Mouse (Mus musculus): ENCODE measurements around the gene 1700001K19Rik. TPM values are rescaled to one million over a fixed set of nuclear protein-coding genes. Genes with fewer than 3 reads are reported as not detected.
"Not testable (repeated sequence)": the region's sequence is repeated elsewhere in the genome, so short reads cannot be mapped to it uniquely, and the experiment has no call there.

Gene 1700001K19Rik
- not detected for total RNA-seq (2021)

GRCm38 (mm10) chr12:110682561-110683299 is at the start of gene 1700001K19Rik:
Gene 1700001K19Rik, minus strand, starts transcription at chr12:110682619.
- DNase-seq (ENCODE audit: low spot score in 2 of 2), result no peak
- intact Hi-C loops (cut with DNase I), result no loop called here

- DNase-seq (ENCODE audit: low spot score in 2 of 2), result no peak
- intact Hi-C loops (cut with DNase I), result no loop called here
These were observed 44.0 kb upstream of the 1700001K19Rik start for GRCm38 (mm10) chr12:110726428-110726827.

GRCm38 (mm10) chr12:110725489-110725888 is 43.1 kb upstream of the 1700001K19Rik start:
- intact Hi-C loops (cut with DNase I), result no loop called here
- DNase-seq (ENCODE audit: low spot score in 2 of 2), result no peak

- no peak for DNase-seq (ENCODE audit: low spot score in 2 of 2)
- intact Hi-C loops (cut with DNase I), result no loop called here
These were observed 42.6 kb upstream of the 1700001K19Rik start for GRCm38 (mm10) chr12:110725051-110725450.

GRCm38 (mm10) chr12:110716004-110716403 is 33.6 kb upstream of the 1700001K19Rik start:
- no peak for DNase-seq (ENCODE audit: low spot score in 2 of 2)
- intact Hi-C loops (cut with DNase I), result no loop called here

- intact Hi-C loops (cut with DNase I), result no loop called here
- no peak for DNase-seq (ENCODE audit: low spot score in 2 of 2)
These were observed 31.8 kb upstream of the 1700001K19Rik start for GRCm38 (mm10) chr12:110714215-110714614.

- intact Hi-C loops (cut with DNase I), result no loop called here
These were observed 31.4 kb upstream of the 1700001K19Rik start for GRCm38 (mm10) chr12:110713784-110714183.

GRCm38 (mm10) chr12:110711270-110711669 is 28.9 kb upstream of the 1700001K19Rik start:
- intact Hi-C loops (cut with DNase I), result no loop called here
- DNase-seq (ENCODE audit: low spot score in 2 of 2), result no peak

More at GRCm38 (mm10) chr12:110713784-110714183, 31.4 kb upstream of the 1700001K19Rik start:
- DNase-seq (ENCODE audit: low spot score in 2 of 2), result no peak

- DNase-seq (ENCODE audit: low spot score in 2 of 2), result no peak
- intact Hi-C loops (cut with DNase I), result no loop called here
These were observed 25.0 kb upstream of the 1700001K19Rik start for GRCm38 (mm10) chr12:110707451-110707850.

GRCm38 (mm10) chr12:110706337-110707231 is 24.2 kb upstream of the 1700001K19Rik start:
- DNase-seq (ENCODE audit: low spot score in 2 of 2), result no peak
- intact Hi-C loops (cut with DNase I), result no loop called here

- intact Hi-C loops (cut with DNase I), result not testable (repeated sequence)
These were observed 23.0 kb upstream of the 1700001K19Rik start for GRCm38 (mm10) chr12:110705419-110705818.

GRCm38 (mm10) chr12:110703682-110704081 is 21.3 kb upstream of the 1700001K19Rik start:
- DNase-seq (ENCODE audit: low spot score in 2 of 2), result no peak
- intact Hi-C loops (cut with DNase I), result loop anchor here (2.0 kb wide), 2 partner anchors 105 to 285 kb away; no protein-coding TSS in a partner anchor

More at GRCm38 (mm10) chr12:110705419-110705818, 23.0 kb upstream of the 1700001K19Rik start:
- DNase-seq (ENCODE audit: low spot score in 2 of 2), result not testable (repeated sequence)

GRCm38 (mm10) chr12:110703008-110703471 is 20.6 kb upstream of the 1700001K19Rik start:
- intact Hi-C loops (cut with DNase I), result loop anchor here (2.0 kb wide), 2 partner anchors 104 to 284 kb away; no protein-coding TSS in a partner anchor

GRCm38 (mm10) chr12:110702556-110702955 is 20.1 kb upstream of the 1700001K19Rik start, which contains the start of gene Hsp90aa1:
Gene Hsp90aa1, minus strand, starts transcription at chr12:110702728.
- intact Hi-C loops (cut with DNase I), result loop anchor here (2.0 kb wide), 2 partner anchors 104 to 284 kb away; no protein-coding TSS in a partner anchor
- no peak for DNase-seq (ENCODE audit: low spot score in 2 of 2)

More at GRCm38 (mm10) chr12:110703008-110703471, 20.6 kb upstream of the 1700001K19Rik start:
- peak; percentile 71 to 81 for DNase-seq (ENCODE audit: low spot score in 2 of 2)

GRCm38 (mm10) chr12:110701363-110701762 is 18.9 kb upstream of the 1700001K19Rik start:
- DNase-seq (ENCODE audit: low spot score in 2 of 2); intact Hi-C loops (cut with DNase I): not testable (repeated sequence)

- DNase-seq (ENCODE audit: low spot score in 2 of 2), result no peak
- intact Hi-C loops (cut with DNase I), result no loop called here
These were observed 18.3 kb upstream of the 1700001K19Rik start for GRCm38 (mm10) chr12:110700730-110701129.

- intact Hi-C loops (cut with DNase I), result loop anchor here (5.0 kb wide), 1 partner anchor 143 kb away; the partner anchor contains the start of gene Mok
- DNase-seq (ENCODE audit: low spot score in 2 of 2), result no peak
These were observed 16.7 kb upstream of the 1700001K19Rik start for GRCm38 (mm10) chr12:110699171-110699547.

- intact Hi-C loops (cut with DNase I), result loop anchor here (5.0 kb wide), 1 partner anchor 144 kb away; the partner anchor contains the start of gene Mok
- no peak for DNase-seq (ENCODE audit: low spot score in 2 of 2)
These were observed 16.2 kb upstream of the 1700001K19Rik start for GRCm38 (mm10) chr12:110698523-110699170.

GRCm38 (mm10) chr12:110698080-110698479 is 15.7 kb upstream of the 1700001K19Rik start:
- intact Hi-C loops (cut with DNase I), result loop anchor here (5.0 kb wide), 1 partner anchor 144 kb away; the partner anchor contains the start of gene Mok
- no peak for DNase-seq (ENCODE audit: low spot score in 2 of 2)
